Mouse (Mus musculus): ENCODE measurements at regions not wholly inside any gene's neighbourhood (a gene's known extent, or its start where the extent isn't known, plus 50 kb on each side); places are given as distances from the start of the nearest gene placed in this dataset.
A peak's percentile ranks its signal among the peaks of the same experiment; 100 is the strongest.

DNA sequence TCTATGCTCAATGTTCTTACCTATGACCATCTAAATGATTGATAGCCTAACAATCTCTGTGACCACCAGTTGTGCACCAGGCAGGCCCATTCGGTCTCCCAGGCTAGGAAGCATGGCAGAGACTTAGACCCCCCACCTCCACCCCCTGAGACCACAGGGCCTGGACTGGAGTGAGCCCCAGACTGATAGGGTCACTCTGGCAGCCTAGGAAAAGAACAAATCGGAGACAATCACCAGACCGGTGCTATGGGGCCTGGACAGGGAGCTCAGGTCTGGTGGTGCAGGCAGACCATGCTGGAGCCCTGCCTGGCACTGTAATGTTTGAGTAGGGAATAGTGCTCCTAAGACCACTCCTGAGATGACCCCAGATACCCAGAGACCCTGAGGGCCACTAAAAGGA is 366.7 kb downstream of the Med10 start:
- Histone ChIP-seq H3K36me3 (ENCODE audit: insufficient read depth, low read length) (no peaks in the 10 kb centered on the region), H3K9ac (ENCODE audit: low read depth, low read length) (no peak overlapping the region), H3K4me3 (replicated peaks; ENCODE audit: low read depth, low read length) (no peak overlapping the region), H3K4me1 (replicated peaks; ENCODE audit: insufficient read depth, low read length) (no peaks in the 10 kb centered on the region), H3K4me2 (ENCODE audit: low read length) (no peak overlapping the region), H3K27ac (no peak overlapping the region), H3K27me3 (ENCODE audit: insufficient read depth, low read length) (no peaks in the 10 kb centered on the region), H3K9me3 (replicated peaks; ENCODE audit: low read length) (no peaks in the 10 kb centered on the region)
- no peak for TF ChIP-seq CTCF (IDR thresholded peaks at IDR 0.05; ENCODE audit: low read depth)
- ATAC-seq (replicated peaks; ENCODE audit: low FRiP score, low read depth) (no peak), DNase-seq (ENCODE audit: low spot score) (no peak)
- 78% methylated on average over 3 of the region's 3 CpGs for WGBS

DNA sequence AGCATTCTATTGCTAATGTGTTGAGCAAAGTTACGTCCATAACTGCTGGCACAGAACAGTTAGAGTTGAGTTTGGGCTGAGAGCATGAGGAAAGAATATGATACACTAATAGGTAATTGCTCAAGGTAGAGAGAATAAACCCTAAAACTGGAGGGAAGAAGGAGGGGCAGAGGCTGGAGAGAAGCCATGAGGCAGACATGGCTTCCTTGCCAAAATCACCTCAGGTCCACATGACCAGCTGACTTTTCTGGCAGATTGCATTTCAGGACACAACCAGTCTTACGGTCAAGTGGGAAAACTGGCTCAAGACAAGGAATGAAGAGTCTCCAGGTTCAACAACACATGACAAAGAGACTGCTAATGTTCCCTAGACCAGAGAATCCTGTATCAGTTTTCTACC is 374.9 kb downstream of the Med10 start:
- no peaks in the 10 kb centered on the region for H3K9me3 ChIP-seq (replicated peaks; ENCODE audit: low read length)
- H3K4me1 ChIP-seq (replicated peaks; ENCODE audit: insufficient read depth, low read length): no peaks in the 10 kb centered on the region
- no peaks in the 10 kb centered on the region for H3K36me3 ChIP-seq (ENCODE audit: insufficient read depth, low read length)
- no peak for TF ChIP-seq CTCF (IDR thresholded peaks at IDR 0.05; ENCODE audit: low read depth)
- DNase-seq (ENCODE audit: low spot score) (no peak), ATAC-seq (replicated peaks; ENCODE audit: low FRiP score, low read depth) (no peak)
- no peak overlapping the region for H3K4me3 ChIP-seq (replicated peaks; ENCODE audit: low read depth, low read length)
- no peak overlapping the region for H3K4me2 ChIP-seq (ENCODE audit: low read length)
- no peak overlapping the region for H3K9ac ChIP-seq (ENCODE audit: low read depth, low read length)
- WGBS: 80% methylated on average over 2 of the region's 2 CpGs
- no peak overlapping the region for H3K27ac ChIP-seq
- H3K27me3 ChIP-seq (ENCODE audit: insufficient read depth, low read length): no peaks in the 10 kb centered on the region

- no peak overlapping the region for H3K4me2 ChIP-seq (ENCODE audit: low read length)
- TF ChIP-seq CTCF (IDR thresholded peaks at IDR 0.05; ENCODE audit: low read depth): no peak
- no peak overlapping the region for H3K4me3 ChIP-seq (replicated peaks; ENCODE audit: low read depth, low read length)
- WGBS: 7% methylated on average over 8 of the region's 8 CpGs
- ATAC-seq (replicated peaks; ENCODE audit: low FRiP score, low read depth) (no peak), DNase-seq (ENCODE audit: low spot score) (peak; percentile 60)
- H3K36me3 ChIP-seq (ENCODE audit: insufficient read depth, low read length): no peaks in the 10 kb centered on the region
- H3K9ac ChIP-seq (ENCODE audit: low read depth, low read length): no peak overlapping the region
- H3K9me3 ChIP-seq (replicated peaks; ENCODE audit: low read length): no peaks in the 10 kb centered on the region
- no peak overlapping the region for H3K27ac ChIP-seq
- H3K27me3 ChIP-seq (ENCODE audit: insufficient read depth, low read length): no peaks in the 10 kb centered on the region
- H3K4me1 ChIP-seq (replicated peaks; ENCODE audit: insufficient read depth, low read length): no peaks in the 10 kb centered on the region
Measured at GRCm38 (mm10) chr13:70178073-70178491, 375.9 kb downstream of the Med10 start.

DNA sequence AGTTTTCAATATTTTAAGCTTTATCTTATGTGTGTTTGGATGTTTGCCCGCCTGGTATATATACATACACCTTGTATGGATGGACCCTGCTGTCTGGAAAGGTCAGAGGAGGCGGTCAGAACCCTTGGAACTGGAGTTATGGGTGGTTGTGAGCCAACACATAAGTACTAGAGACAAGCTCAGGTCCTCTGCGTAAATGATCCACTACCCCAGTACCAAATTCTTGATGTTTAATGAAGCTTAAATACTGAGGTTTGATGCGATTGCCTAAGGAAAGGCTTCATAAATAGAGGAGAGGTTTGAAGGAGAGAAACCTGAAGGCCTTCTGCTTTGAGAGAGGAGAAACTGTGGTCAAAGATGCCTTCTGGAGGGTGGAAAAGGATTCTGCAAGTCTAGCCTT is 388.8 kb downstream of the Med10 start:
- no peak for ATAC-seq (replicated peaks; ENCODE audit: low FRiP score, low read depth)

GRCm38 (mm10) chr13:70192101-70193025 is 390.2 kb downstream of the Med10 start:
- DNase-seq (ENCODE audit: low spot score) (no peak), ATAC-seq (replicated peaks; ENCODE audit: low FRiP score, low read depth) (no peak)
- no peak overlapping the region for H3K27ac ChIP-seq
- no peak overlapping the region for H3K4me2 ChIP-seq (ENCODE audit: low read length)
- 81% methylated on average over 13 of the region's 13 CpGs for WGBS
- no peaks in the 10 kb centered on the region for H3K27me3 ChIP-seq (ENCODE audit: insufficient read depth, low read length)
- H3K9me3 ChIP-seq (replicated peaks; ENCODE audit: low read length): no peaks in the 10 kb centered on the region
- H3K4me3 ChIP-seq (replicated peaks; ENCODE audit: low read depth, low read length): no peak overlapping the region
- no peaks in the 10 kb centered on the region for H3K36me3 ChIP-seq (ENCODE audit: insufficient read depth, low read length)
- H3K4me1 ChIP-seq (replicated peaks; ENCODE audit: insufficient read depth, low read length): no peaks in the 10 kb centered on the region; the same call in 1 of the 2 replicates
- TF ChIP-seq CTCF (IDR thresholded peaks at IDR 0.05; ENCODE audit: low read depth): peak; percentile 20; the same call in 1 of the 2 replicates
- no peak overlapping the region for H3K9ac ChIP-seq (ENCODE audit: low read depth, low read length)

More for the DNA sequence above, 388.8 kb downstream of the Med10 start:
- no peak for DNase-seq (ENCODE audit: low spot score)
- H3K9ac ChIP-seq (ENCODE audit: low read depth, low read length): no peak overlapping the region
- H3K4me2 ChIP-seq (ENCODE audit: low read length): no peak overlapping the region
- H3K27ac ChIP-seq: no peak overlapping the region
- no peaks in the 10 kb centered on the region for H3K27me3 ChIP-seq (ENCODE audit: insufficient read depth, low read length)
- WGBS: 48% methylated on average over 4 of the region's 4 CpGs
- no peak for TF ChIP-seq CTCF (IDR thresholded peaks at IDR 0.05; ENCODE audit: low read depth)
- H3K9me3 ChIP-seq (replicated peaks; ENCODE audit: low read length): no peaks in the 10 kb centered on the region
- no peaks in the 10 kb centered on the region; the same call in 1 of the 2 replicates for H3K4me1 ChIP-seq (replicated peaks; ENCODE audit: insufficient read depth, low read length)
- H3K36me3 ChIP-seq (ENCODE audit: insufficient read depth, low read length): no peaks in the 10 kb centered on the region
- H3K4me3 ChIP-seq (replicated peaks; ENCODE audit: low read depth, low read length): no peak overlapping the region

GRCm38 (mm10) chr13:70193270-70193669 is 391.1 kb downstream of the Med10 start:
- no peaks in the 10 kb centered on the region; the same call in 1 of the 2 replicates for H3K4me1 ChIP-seq (replicated peaks; ENCODE audit: insufficient read depth, low read length)
- ATAC-seq (replicated peaks; ENCODE audit: low FRiP score, low read depth): no peak
- no peaks in the 10 kb centered on the region for H3K27me3 ChIP-seq (ENCODE audit: insufficient read depth, low read length)
- no peak overlapping the region for H3K9ac ChIP-seq (ENCODE audit: low read depth, low read length)
- TF ChIP-seq CTCF (IDR thresholded peaks at IDR 0.05; ENCODE audit: low read depth): no peak
- no peak overlapping the region for H3K4me2 ChIP-seq (ENCODE audit: low read length)
- H3K9me3 ChIP-seq (replicated peaks; ENCODE audit: low read length): no peaks in the 10 kb centered on the region
- H3K27ac ChIP-seq: no peak overlapping the region
- 87% methylated on average over 9 of the region's 9 CpGs for WGBS
- DNase-seq (ENCODE audit: low spot score): no peak
- H3K4me3 ChIP-seq (replicated peaks; ENCODE audit: low read depth, low read length): no peak overlapping the region
- H3K36me3 ChIP-seq (ENCODE audit: insufficient read depth, low read length): no peaks in the 10 kb centered on the region

All from kidney, postnatal 0 days (tissue).